Mouse (Mus musculus): ENCODE measurements around the gene Slc9a2.

Slc9a2 gene

GRCm38 (mm10) chr1:40788956-40789355 is 108.6 kb downstream of the Slc9a2 start:
- no peak for DNase-seq

GRCm38 (mm10) chr1:40789666-40790233 is 109.4 kb downstream of the Slc9a2 start:
- DNase-seq = peak; percentile 35

GRCm38 (mm10) chr1:40790324-40791141 is 110.2 kb downstream of the Slc9a2 start, which contains the start of gene Mfsd9:
Gene Mfsd9 (minus strand): TSS chr1:40790687.
- DNase-seq = peak; percentile 93

- no peak for DNase-seq
These were observed 115.1 kb downstream of the Slc9a2 start for GRCm38 (mm10) chr1:40795508-40795907.

GRCm38 (mm10) chr1:40797348-40797747 is 117.0 kb downstream of the Slc9a2 start:
- peak; percentile 54 for DNase-seq

- no peak for DNase-seq
These were observed 118.7 kb downstream of the Slc9a2 start for GRCm38 (mm10) chr1:40799121-40799520.

GRCm38 (mm10) chr1:40800908-40801307 is 120.5 kb downstream of the Slc9a2 start:
- DNase-seq = no peak

GRCm38 (mm10) chr1:40802759-40803158 is 122.4 kb downstream of the Slc9a2 start:
- DNase-seq = peak; percentile 55

GRCm38 (mm10) chr1:40804118-40804517 is 123.7 kb downstream of the Slc9a2 start:
- DNase-seq = no peak

- peak; percentile 29 for DNase-seq
These were observed 125.0 kb downstream of the Slc9a2 start, which contains the start of gene Tmem182 for GRCm38 (mm10) chr1:40805351-40805750. Gene Tmem182 (plus strand): TSS chr1:40805601.

- DNase-seq = no peak
These were observed 125.5 kb downstream of the Slc9a2 start for GRCm38 (mm10) chr1:40805891-40806290.

- DNase-seq = no peak
These were observed 128.3 kb downstream of the Slc9a2 start for GRCm38 (mm10) chr1:40808643-40809042.

GRCm38 (mm10) chr1:40815071-40815845 is 134.9 kb downstream of the Slc9a2 start:
- peak; percentile 40 for DNase-seq

Data from kidney, postnatal 14 days (tissue).